Mouse (Mus musculus) neural tube, embryonic 14.5 days (tissue): ENCODE data around the gene A630001G21Rik. TPM values are rescaled to one million over a fixed set of nuclear protein-coding genes. Genes with fewer than 3 reads are reported as not detected.
A peak's percentile ranks its signal among the peaks of the same experiment; 100 is the strongest.
"Not testable (repeated sequence)": the region's sequence is repeated elsewhere in the genome, so short reads cannot be mapped to it uniquely, and the experiment has no call there.

ENCODE experiments used
- ATAC-seq: fragments of 200-750 bp; cut with Nextera tagmentation; 2 replicates; pipeline ENCODE4 v1.8.0; 2017; ENCODE audit warnings: low read depth, mild to moderate bottlenecking, moderate TSS enrichment, moderate library complexity
- H3K27ac ChIP-seq: fragments of 300-500 bp; sonication (generic); 2 replicates; pipeline ENCODE4 v1.5.1; 2014; ENCODE audit warnings: low read depth, mild to moderate bottlenecking, control low read depth, low read length, moderate library complexity, mixed read lengths
- H3K27me3 ChIP-seq: fragments of 300-500 bp; sonication (generic); 2 replicates; pipeline ENCODE4 v1.6.1; 2014; ENCODE audit warnings: low read length; ENCODE audit not compliant: control insufficient read depth, insufficient read depth
- H3K36me3 ChIP-seq: fragments of 300-500 bp; sonication (generic); 2 replicates; pipeline ENCODE4 v1.6.1; 2014; ENCODE audit warnings: low read length, mixed read lengths; ENCODE audit not compliant: control insufficient read depth, insufficient read depth
- H3K4me1 ChIP-seq: fragments of 300-500 bp; sonication (generic); 2 replicates; pipeline ENCODE4 v1.6.1; 2014; ENCODE audit warnings: low read length; ENCODE audit not compliant: control insufficient read depth, insufficient read depth
- H3K4me2 ChIP-seq: fragments of 300-500 bp; sonication (generic); 2 replicates; pipeline ENCODE4 v1.6.1; 2014; ENCODE audit warnings: mild to moderate bottlenecking, low read depth, low read length, control low read depth
- H3K4me3 ChIP-seq: fragments of 300-500 bp; sonication (generic); 2 replicates; pipeline ENCODE4 v1.5.1; 2014; ENCODE audit warnings: low read depth, low read length, control low read depth, mixed read lengths
- H3K9ac ChIP-seq: fragments of 300-500 bp; sonication (generic); replicated peaks from 2 replicates; pipeline ENCODE4 v1.6.1; 2014; ENCODE audit warnings: low read depth, mild to moderate bottlenecking, control low read depth, low read length, mixed read lengths
- H3K9me3 ChIP-seq: fragments of 300-500 bp; sonication (generic); 2 replicates; pipeline ENCODE4 v1.6.1; 2016; ENCODE audit warnings: low read length; ENCODE audit not compliant: control insufficient read depth
- WGBS: fragments of 180-500 bp; shearing (Covaris S2); extraction: QIAGEN DNeasy Blood & Tissue Kit; methylation state at CpG from one replicate; pipeline ENCODE4 v1.1.7; 2014; 5-methylcytosine and 5-hydroxymethylcytosine counted together
- polyA plus RNA-seq: library from polyadenylated mRNA; unstranded; fragments of >200 nt; fragmentation: Nextera tagmentation; extraction: Ambion mirVana; gene quantifications from 2 replicates; pipeline ENCODE4 v1.2.1, GENCODE M21; 2014

The A630001G21Rik gene
- polyA plus RNA-seq, result 0.20 and 0.73 TPM in 2 replicates

GRCm38 (mm10) chr1:85778436-85778835 is at the start of gene A630001G21Rik:
Gene A630001G21Rik, minus strand, starts transcription at chr1:85778643.
- no peak within 1 kb of the TSS for H3K4me2 ChIP-seq
- H3K9me3 ChIP-seq, result no peaks in the 10 kb centered on the region
- ATAC-seq, result no peak
- WGBS, result 91% methylated on average over 4 of the region's 4 CpGs
- no peaks in the 10 kb centered on the region for H3K36me3 ChIP-seq
- H3K27me3 ChIP-seq, result no peaks in the 10 kb centered on the region
- no peaks in the 10 kb centered on the region for H3K4me1 ChIP-seq
- no peak within 1 kb of the TSS for H3K9ac ChIP-seq
- no peak within 1 kb of the TSS for H3K27ac ChIP-seq
- no peak within 1 kb of the TSS for H3K4me3 ChIP-seq

- Histone ChIP-seq H3K4me3 (no peak overlapping the region), H3K4me1 (no peaks in the 10 kb centered on the region), H3K9ac (no peak overlapping the region), H3K9me3 (no peaks in the 10 kb centered on the region), H3K27ac (no peak overlapping the region), H3K4me2 (no peak overlapping the region), H3K36me3 (peaks cover 2% of the 10 kb centered on the region; the same call in 1 of the 2 replicates), H3K27me3 (no peaks in the 10 kb centered on the region)
- 89% methylated on average over 5 of the region's 5 CpGs for WGBS
- no peak for ATAC-seq
Measured at GRCm38 (mm10) chr1:85827166-85827565, 48.7 kb upstream of the A630001G21Rik start.

- Histone ChIP-seq H3K27ac (no peak overlapping the region), H3K9ac (no peak overlapping the region), H3K27me3 (no peaks in the 10 kb centered on the region), H3K9me3 (no peaks in the 10 kb centered on the region), H3K36me3 (peaks cover 11% of the 10 kb centered on the region; the same call in 1 of the 2 replicates), H3K4me1 (no peaks in the 10 kb centered on the region), H3K4me2 (no peak overlapping the region), H3K4me3 (no peak overlapping the region)
- 79% methylated on average over 3 of the region's 3 CpGs for WGBS
- ATAC-seq, result no peak
Measured at GRCm38 (mm10) chr1:85824905-85825304, 46.5 kb upstream of the A630001G21Rik start.

- no peak for ATAC-seq
- 84% methylated on average over 8 of the region's 8 CpGs for WGBS
- peaks cover 13% of the 10 kb centered on the region; the same call in 1 of the 2 replicates for H3K36me3 ChIP-seq
Measured at GRCm38 (mm10) chr1:85822239-85822638, 43.8 kb upstream of the A630001G21Rik start.

GRCm38 (mm10) chr1:85819695-85820094 is 41.3 kb upstream of the A630001G21Rik start:
- Histone ChIP-seq H3K4me2 (no peak overlapping the region), H3K27ac (no peak overlapping the region), H3K4me1 (no peaks in the 10 kb centered on the region), H3K9ac (no peak overlapping the region), H3K4me3 (no peak overlapping the region), H3K9me3 (no peaks in the 10 kb centered on the region), H3K27me3 (no peaks in the 10 kb centered on the region), H3K36me3 (peaks cover 13% of the 10 kb centered on the region; the same call in 1 of the 2 replicates)
- ATAC-seq, result no peak
- WGBS, result 100% methylated on average over 1 of the region's 1 CpGs

More at GRCm38 (mm10) chr1:85822239-85822638, 43.8 kb upstream of the A630001G21Rik start:
- H3K4me2 ChIP-seq, result no peak overlapping the region
- H3K9ac ChIP-seq, result no peak overlapping the region
- no peak overlapping the region for H3K4me3 ChIP-seq
- no peaks in the 10 kb centered on the region for H3K27me3 ChIP-seq
- no peak overlapping the region for H3K27ac ChIP-seq
- H3K9me3 ChIP-seq, result no peaks in the 10 kb centered on the region
- no peaks in the 10 kb centered on the region for H3K4me1 ChIP-seq

GRCm38 (mm10) chr1:85818121-85818520 is 39.7 kb upstream of the A630001G21Rik start:
- no peak overlapping the region for H3K9ac ChIP-seq
- H3K27me3 ChIP-seq, result no peaks in the 10 kb centered on the region
- no peak overlapping the region for H3K27ac ChIP-seq
- no peak overlapping the region for H3K4me3 ChIP-seq
- 97% methylated on average over 6 of the region's 6 CpGs for WGBS
- no peaks in the 10 kb centered on the region for H3K9me3 ChIP-seq
- no peak for ATAC-seq
- peaks cover 10% of the 10 kb centered on the region; the same call in 1 of the 2 replicates for H3K36me3 ChIP-seq
- H3K4me2 ChIP-seq, result no peak overlapping the region
- H3K4me1 ChIP-seq, result no peaks in the 10 kb centered on the region; the same call in 1 of the 2 replicates

- not testable (repeated sequence) for H3K4me3 ChIP-seq, H3K36me3 ChIP-seq, H3K9ac ChIP-seq, H3K4me1 ChIP-seq, H3K4me2 ChIP-seq, H3K27ac ChIP-seq, H3K27me3 ChIP-seq, H3K9me3 ChIP-seq
- ATAC-seq, result peak; percentile 60; the same call in 1 of the 2 replicates
Measured at GRCm38 (mm10) chr1:85814213-85814612, 35.8 kb upstream of the A630001G21Rik start.

GRCm38 (mm10) chr1:85810787-85811186 is 32.3 kb upstream of the A630001G21Rik start:
- H3K4me1 ChIP-seq, result no peaks in the 10 kb centered on the region; the same call in 1 of the 2 replicates
- no peaks in the 10 kb centered on the region for H3K27me3 ChIP-seq
- no peak overlapping the region for H3K4me2 ChIP-seq
- no peak for ATAC-seq
- H3K27ac ChIP-seq, result no peak overlapping the region
- no peak overlapping the region for H3K4me3 ChIP-seq
- no peaks in the 10 kb centered on the region for H3K9me3 ChIP-seq
- H3K9ac ChIP-seq, result no peak overlapping the region
- WGBS, result 91% methylated on average over 2 of the region's 2 CpGs
- H3K36me3 ChIP-seq, result no peaks in the 10 kb centered on the region

GRCm38 (mm10) chr1:85810343-85810742 is 31.9 kb upstream of the A630001G21Rik start:
- Histone ChIP-seq H3K27ac (no peak overlapping the region), H3K4me1 (no peaks in the 10 kb centered on the region; the same call in 1 of the 2 replicates), H3K27me3 (no peaks in the 10 kb centered on the region), H3K36me3 (no peaks in the 10 kb centered on the region), H3K4me2 (no peak overlapping the region), H3K9ac (no peak overlapping the region), H3K4me3 (no peak overlapping the region), H3K9me3 (no peaks in the 10 kb centered on the region)
- WGBS, result 85% methylated on average over 2 of the region's 2 CpGs
- no peak for ATAC-seq
